Mouse (Mus musculus): ENCODE results near the gene 1700123O20Rik. TPM values are rescaled to one million over a fixed set of nuclear protein-coding genes. Genes with fewer than 3 reads are reported as not detected.

Gene 1700123O20Rik
- total RNA-seq, 4 experiments from 2014 or later = 34.2 to 43.9 (median 39.6) TPM

DNA sequence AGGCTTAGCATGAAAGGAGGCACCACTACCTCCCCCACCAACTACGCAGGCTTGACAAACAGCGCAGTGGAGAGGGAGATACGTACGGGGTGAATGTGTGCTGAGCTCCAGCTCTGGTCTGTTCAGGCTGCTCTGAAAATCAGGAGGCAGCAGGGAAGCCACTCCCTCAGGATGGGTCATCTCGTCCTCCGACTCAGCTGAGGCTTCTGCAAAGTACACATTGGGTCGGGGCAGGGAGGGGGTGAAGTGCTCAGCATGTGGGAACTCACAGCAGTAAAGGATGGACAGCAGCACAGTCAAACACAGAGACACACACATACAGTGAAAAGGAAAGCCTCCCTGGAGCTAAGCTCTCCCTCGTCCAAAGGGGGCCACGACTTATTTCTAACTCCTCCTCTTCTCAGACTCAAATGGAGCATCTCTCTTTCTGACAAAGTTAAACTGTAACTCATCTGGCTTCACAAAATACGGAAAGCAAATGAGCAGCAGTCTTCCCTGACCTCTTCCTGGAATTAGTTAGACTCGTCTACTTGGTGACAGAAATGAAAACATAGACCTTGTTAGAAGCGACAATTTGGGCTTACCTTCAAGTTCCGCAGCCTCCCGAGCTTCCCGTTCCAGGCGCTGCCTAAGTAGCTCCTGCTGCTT, 7.2 kb upstream of the 1700123O20Rik start:
- no peak for DNase-seq

DNA sequence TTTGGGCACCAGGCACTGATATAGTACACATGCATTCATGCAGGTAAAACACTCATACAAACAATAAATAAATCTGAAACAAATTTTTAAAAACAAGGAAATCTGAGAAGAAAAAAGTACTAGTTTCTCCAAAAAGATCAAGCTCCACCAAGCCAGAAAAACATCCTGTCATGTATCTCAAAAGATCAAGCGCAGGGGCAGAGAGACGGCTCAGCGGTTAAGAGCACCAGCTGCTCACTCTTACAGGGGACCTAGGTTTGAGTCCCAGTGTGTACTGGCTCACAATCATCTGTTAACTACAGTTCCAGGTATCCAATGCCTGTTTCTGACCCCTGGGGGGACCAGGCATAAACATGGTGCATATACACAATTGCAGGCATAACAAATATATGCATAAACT, 3.6 kb upstream of the 1700123O20Rik start:
- no peak for DNase-seq

DNA sequence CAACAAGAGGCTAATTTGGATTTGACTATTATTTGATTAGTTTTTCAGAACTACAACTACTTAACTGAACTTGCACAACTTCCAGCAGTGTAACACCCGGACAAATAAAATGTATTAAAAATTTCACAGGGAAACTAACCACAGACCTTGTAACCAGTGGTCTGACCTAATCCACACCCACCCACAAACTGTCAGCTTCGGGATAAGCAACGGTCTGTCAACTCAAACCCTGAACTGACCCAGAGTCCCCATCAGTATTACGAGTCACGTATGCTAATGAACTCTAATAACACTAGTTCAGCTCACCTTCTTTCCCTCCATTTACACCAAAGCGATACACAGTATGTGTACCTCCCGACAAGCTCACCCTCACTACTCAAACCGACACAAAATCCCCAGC, 545 bp upstream of the 1700123O20Rik start:
- DNase-seq = no peak

DNA sequence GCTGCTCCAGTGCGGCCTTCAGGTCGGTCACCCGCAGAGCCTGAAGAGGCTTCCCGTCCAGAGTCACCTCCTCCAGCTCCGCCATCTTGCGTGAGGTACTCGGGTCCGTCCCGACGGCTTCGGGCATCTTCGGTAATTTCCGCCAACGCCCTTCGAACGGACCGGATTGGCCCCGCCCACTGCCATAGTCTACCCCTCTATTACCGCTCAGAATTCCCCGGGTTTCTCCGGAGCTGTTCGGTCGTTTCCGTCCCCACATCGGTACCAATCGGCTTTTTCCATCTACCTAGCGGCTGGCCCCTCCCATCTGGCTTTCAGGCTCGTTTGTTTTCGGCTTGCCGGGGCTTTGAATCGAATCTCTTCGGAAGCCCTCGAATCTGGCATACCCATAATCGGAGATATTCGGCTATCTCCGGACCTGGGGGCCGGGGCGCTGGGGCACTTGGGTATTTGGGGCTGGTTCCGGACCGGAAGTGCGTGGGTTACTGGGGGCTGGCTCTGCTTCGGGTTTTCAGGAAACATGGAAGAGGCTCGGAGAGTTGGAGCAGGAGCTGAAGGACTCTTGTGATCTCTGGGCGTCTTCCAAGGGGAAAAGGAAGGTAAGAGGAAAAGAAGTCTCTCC, 617 bp downstream of the 1700123O20Rik start, which contains the start of gene Acin1:
Acin1 (minus strand) TSS at position 410 of the 622 bp plus-strand sequence.
- DNase-seq = peak; percentile 100

DNA sequence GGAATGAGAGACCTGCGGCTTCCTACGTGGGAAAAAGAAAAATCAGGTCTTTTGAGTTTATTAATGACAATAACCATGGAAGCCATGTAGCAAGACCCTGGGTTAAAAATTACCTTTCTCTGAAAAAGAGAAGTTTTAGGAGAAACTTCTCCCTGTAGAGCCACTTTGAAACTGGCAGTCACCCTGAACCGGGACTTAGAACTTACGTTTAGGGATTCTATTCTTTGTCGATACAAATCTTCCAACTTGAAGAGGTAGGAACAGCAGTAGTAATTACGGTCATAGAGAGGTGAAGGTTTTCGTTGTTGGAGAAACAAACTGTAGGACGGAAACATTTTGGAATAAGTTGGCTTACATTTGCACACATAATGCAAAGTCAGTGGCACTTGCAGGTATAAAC, 1.2 kb downstream of the 1700123O20Rik start:
- DNase-seq = no peak

DNA sequence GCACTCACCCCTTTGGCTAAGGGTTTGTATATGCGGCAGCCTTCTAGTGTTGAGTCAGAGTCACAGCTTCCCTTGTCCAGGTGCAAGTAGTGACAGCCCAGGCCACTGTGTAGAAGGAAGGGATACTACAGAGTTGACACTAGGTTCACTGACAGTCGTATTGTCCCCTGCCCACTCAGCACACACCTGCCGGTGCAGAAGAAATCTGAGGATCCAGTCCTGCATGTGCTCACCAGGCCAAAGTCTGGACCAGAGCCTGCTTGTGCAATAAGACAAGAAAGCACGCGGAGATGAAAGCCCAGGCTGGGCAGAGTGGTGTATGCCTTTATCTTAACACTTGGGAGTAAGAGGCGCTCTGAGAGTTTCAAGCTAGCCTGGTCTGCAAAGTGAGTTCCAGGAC, 9.0 kb downstream of the 1700123O20Rik start:
- DNase-seq = no peak

DNA sequence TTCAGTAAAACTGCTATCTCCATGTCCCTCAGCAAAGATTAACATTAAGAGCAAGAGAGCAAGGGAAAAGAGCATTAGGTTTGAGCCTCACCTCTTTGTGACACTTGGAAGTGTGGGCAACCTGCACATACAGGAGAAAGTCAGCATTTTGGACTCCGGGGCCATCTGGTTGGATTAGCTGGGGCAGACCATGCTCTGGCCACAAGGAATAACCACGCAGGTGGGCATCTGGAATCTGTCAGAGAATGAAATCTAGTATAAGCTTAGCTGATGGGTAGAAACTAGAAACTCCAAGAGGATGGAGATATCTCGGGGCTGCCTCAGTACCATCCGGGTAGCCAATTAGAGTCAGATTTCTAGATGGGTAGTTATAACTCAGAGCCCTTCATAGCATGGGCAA, 10.7 kb downstream of the 1700123O20Rik start:
- DNase-seq = no peak

DNA sequence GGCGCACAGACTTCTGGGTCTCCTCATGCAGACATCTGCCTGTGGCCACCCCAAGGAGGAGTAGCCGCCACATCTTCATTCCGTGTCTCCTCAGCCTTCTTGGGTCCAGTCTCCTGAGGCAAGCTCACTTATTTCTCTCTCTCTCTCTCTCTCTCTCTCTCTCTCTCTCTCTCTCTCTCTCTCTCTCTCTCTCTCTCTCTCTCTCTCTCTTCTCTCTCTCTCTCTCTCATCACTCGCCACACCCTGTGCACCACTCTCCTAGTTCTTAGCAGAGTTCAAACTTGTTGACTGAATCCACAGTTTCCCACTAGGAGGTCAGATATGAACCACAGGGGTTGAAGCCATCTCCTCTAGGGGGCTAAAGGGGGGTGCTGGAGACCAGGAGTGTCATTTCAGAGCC, 12.7 kb downstream of the 1700123O20Rik start, which contains the start of gene Gm29776:
Gm29776 (minus strand) TSS at position 101 of the 400 bp plus-strand sequence.
- no peak for DNase-seq

DNA sequence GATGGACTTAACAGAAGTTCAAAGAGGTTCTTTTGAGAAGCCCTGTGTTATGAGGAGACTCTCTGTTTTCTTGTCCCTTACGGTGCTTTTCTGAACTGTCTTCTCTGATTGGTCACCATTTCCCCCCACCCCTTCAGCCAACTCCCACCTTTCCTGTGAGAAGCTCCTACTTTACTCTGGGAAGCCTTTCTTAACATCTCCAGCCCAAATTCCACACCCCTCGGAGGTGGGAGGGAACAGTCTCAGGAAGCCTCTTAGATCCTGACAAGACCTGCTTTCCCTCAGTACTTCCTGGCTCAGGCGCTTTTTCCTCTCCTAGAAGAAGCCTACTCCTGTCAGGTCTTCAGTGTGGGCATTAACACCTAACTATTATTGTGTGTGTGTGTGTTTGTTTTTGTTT, 13.6 kb downstream of the 1700123O20Rik start:
- no peak for DNase-seq

DNA sequence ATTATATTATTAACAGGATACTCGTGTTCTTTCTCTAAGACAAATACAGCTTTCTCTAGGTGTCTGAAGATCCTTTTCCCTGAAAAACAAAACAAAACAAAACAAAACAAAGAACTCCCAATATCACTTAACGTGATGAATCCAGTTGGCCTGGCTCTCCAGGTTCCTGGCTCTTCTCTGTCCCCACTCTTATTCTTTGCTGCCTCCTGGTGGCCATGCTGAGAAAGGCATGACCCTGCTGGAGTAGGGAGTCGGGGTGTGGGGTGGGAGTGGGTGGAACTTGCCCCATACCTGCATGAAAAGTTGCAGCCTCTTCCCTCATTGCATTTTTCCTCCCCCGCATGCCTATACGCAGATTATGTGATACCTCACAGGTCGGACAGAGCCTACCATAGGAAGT, 15.3 kb downstream of the 1700123O20Rik start:
- DNase-seq = peak; percentile 42

DNA sequence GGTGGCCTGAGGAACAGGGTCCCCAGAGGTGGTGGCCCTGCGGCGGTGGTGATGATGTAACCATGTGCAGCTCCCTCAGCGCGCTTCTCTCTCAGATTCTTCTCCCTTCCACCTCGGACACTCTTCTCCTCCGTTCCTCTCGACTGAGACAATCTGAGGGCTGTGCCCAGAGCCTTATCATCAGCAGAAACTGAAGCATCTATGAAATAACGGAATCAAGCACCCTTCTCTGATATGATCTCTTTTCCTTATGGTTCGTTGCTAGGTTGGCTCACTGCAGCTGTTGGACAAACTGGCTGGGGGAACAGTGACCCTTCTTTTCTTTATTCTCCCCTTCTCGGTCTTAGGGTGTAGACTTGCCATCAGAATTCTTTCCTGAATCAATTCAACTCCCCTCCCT, 17.2 kb downstream of the 1700123O20Rik start:
- no peak for DNase-seq

DNA sequence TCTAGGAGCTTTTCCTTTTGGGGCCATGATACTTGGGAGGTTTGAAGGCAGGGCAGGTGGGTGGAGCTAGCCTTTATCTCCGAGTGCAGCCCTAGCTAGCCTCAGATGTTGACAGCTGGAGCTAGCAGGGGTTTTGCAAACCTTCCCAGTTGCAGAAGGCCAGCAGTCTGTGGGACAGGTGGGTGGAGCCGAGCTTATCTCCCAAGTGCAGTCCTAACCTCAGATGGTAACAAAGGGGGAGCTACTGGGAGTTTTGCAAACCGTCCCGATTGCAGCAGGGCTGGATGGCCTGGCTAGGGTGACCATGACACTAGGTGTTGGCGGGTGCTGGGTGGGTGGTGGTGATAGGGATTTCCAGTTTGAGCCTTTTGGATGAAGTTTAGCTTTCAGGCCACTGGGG, 19.8 kb downstream of the 1700123O20Rik start:
- DNase-seq = peak; percentile 42

DNA sequence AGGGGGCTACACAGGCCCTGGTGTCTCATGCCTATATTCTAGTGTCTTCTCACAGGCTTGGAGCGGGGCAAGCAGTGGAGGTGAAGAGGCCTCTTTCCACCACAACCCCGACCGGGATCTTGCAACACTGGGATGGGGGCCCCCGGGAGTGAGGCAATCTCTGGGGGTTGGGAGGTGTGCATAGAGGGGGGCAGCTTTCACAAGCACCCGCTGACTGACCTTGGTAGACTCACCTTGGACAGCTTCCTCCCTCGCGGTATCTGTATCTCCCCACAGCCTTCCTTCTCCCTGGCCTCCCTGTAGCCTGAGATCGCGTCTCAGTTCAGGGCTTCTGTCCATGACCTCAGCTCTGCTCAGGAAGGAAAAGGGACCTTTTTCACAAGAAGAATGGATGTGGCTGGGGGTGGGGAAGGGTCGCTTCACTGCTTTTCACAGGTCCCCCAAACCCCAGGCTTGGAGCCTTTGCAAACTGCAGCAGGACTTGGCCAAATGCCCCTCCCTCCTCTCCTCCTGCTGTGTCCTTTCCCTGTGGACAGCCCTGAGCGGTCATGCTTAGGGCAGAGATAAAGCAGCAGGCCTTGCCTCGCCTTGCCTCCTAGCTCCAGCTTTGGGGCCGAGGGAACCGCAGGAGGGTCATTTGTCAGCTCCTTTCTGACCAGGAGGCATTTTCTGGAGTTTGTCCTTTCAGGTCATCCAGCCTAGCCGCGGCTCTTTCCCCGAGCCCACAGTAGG, 20.7 kb downstream of the 1700123O20Rik start:
- DNase-seq = no peak

DNA sequence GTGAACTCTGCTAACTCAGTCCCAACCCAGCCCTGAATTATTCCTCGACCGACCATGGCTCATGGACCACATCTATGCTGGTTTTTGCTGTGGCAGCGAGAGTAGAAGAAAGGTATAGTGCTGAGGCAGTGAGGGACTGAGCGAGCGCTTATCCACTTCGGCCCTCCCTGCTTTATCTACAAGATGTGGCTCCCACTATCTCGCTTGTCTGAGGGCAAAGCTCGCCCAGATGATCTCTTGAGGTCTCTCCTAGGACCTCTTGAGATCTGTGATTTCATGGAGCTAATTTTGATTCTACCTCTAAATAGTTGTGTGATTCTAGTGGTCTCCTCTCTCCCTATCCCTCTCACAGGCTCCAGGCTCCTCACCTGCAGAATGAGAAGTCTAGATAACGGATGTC, 23.0 kb downstream of the 1700123O20Rik start:
- DNase-seq = no peak

DNA sequence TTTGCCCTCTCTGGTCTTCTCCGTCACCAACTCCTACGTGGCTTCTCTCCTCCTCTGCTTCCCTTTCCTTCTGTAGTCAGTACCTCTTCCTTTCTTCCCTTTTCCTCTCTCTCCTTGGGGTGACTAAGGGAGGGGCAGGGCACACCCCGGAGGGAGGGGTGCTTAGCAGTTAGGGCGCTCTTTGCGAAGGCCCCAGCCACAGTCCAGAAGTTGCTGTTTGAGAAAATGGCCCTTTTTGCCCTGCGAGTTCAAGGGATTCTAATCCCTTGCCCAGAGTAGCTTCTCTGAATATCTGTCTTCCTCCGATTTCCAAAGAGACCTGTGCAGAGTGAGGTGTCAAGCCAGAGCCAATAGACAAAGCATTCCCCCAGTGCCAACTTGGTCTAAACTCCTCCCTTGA, 26.1 kb downstream of the 1700123O20Rik start, which contains the start of gene Cebpe:
Cebpe (minus strand) TSS at position 101 of the 400 bp plus-strand sequence.
- DNase-seq = no peak

DNA sequence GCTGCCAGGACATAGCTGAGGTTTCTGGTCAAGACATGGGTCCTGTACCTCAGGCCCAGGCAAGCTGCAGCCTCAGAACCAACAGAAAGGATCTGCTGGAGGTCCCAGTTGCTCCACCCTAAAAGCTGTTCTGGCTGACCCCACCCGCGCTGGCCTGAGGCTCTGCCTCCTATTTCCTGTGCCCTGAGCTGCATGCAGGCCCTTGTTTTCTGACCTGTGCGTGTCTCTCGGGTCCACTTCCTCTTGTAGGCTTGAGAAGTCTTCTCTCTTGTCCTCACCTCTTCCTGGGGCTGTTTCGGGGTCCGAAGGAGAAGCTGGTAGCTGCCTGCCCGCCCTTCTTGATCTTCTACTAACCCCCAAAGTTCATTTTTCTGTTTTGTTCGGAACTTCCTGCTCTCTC, 26.8 kb downstream of the 1700123O20Rik start:
- no peak for DNase-seq

DNA sequence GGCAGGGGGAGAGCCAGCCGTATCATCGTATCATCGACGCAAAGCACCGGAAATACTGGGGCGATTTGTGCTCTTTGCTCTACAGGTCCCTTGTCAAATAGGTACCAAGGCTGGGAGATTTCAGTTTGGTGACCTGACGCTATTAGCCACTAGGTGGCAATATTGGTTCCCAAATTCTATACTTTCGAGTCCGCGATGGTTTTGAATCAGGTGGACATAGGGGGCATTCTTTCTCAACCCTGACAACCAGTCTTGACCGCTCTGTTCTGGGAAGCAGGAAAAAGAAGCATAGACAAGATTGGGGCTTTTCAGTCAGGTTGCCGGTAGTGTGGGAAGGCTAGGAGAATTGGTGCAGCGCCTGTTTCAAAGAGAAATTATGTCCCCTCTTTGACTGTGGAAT, 28.1 kb downstream of the 1700123O20Rik start:
- DNase-seq = peak; percentile 52

DNA sequence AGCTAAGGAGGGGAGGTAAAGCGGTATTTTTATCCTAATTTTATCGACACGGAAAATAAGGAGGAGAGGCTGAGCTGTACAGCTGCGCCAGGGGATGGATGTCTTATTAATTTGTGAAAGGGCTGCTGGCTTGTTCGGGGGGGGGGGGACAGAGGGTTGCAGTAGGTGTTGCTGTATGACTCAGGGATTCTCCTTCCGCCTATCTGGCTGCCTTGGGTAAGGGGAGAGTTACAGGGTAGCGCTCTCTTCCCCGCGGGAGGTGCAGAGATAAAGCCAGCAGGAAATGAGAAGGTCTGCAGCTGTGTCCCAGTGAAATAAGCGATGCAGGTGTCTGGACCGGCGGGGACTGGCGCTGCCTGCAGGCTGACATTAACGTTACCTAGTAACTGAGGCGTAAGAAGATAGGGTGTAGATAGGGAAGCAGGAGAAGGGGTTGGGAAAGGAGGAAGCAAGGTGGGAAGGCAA, 28.6 kb downstream of the 1700123O20Rik start:
- DNase-seq = no peak

DNA sequence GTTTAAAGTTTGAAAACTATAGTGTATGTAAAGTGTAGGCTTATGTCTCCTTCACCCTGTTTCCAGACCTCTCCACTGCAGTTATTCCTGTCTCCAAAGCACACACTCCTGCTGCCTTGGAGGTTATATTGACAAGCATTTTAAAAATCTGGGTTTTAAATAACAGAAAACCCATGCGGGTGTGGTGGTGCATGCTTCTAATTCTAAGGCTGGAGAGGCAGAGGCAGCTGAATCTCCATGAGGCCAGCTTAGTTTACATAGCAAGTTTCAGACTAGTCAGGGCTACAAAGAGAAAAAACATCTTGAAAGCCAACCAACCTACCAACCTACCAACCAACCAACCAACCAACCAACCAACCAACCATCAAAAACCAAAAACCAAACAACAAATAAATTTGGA, 29.4 kb downstream of the 1700123O20Rik start:
- no peak for DNase-seq

DNA sequence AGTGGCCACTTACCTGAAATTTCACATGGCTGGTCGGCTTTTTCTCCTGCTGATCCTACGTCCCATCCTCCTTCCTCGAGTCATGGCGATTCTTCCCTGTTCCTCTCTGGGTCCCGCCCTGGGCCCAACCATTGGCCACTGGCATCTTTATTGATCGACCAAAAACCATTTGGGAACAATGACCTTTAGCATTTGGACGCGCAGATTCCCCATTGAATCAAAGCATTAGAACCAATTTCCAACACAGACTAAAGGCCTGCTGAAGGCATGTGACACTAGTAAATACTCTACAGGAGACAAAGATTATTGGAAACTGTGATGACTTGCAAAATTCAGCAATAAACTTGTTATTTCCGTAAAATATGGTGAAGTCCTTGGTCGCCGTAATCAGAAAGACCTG, 34.0 kb downstream of the 1700123O20Rik start:
- no peak for DNase-seq

DNA sequence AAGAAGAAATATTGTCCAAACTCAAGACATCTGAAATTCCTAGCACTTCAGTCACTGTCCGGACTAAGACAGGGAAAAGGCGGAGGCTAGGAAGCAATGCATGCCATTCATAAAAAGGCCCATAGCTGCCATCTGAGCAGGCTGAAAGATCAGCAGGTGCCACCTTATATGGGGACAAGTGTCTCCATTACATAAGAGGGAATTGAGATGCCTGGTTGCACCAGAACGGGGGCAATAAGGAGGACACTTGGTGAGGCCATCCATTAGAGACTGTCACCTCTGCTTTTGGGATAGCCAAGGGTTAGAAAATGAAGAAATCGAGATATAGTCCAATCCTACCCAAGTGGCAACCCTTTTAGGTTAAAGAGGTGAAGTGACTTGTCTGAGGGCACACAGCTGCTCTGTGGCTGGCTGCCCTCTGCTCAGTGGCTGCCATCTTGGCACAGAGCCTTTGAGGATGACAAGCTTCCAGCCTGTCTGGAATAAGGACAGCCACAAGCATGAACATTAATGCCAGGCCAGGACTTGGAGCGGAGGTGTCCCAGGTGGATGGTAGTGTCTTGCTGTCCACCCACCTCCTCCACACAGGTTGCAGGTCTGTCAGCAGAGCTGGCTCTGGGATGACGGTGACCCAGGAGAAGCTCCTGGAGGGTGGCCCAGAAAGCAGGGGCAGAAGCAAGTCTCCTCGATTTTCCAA, 34.8 kb downstream of the 1700123O20Rik start:
- DNase-seq = no peak

DNA sequence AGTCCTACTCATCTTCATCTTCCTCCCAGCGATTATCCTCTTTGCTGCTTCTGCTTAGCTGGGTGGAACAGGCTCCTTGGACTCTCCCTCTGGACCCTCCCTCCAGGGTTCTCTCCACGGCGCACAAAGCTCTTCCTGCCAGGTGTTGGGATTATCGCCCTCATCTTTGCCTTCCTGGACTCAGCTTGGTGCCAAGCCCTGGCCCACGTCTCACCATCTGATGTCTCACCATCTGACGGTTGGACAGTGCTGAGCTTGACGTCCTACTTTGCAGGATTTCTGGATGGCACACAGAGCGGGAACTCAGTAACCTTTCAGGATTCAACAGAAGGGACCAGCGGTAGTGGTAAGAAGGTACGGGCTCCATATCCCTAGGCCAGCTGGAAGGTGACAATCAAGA, 35.7 kb downstream of the 1700123O20Rik start:
- no peak for DNase-seq

DNA sequence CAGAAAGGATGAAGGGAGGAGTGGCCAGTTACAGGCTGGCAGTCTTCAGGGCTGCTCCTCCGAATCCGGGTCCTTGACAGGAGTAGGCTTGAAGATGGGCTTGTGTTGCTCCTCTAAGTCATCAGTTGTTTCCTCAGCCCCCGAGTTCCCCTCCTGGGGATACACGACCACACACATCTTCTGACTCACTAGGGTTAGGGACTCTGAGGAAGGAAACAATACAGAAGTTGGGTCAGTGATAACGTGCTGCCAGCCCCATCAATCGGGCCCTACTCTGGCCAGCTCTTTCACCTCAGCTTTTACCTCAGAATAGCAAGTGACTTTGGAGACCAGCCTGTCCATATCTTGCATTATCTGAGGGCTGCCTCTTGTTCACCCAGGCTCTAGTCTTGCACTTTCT, 38.0 kb downstream of the 1700123O20Rik start:
- no peak for DNase-seq

Measured in adrenal gland, adult 8-10 months (tissue).